Mouse (Mus musculus) C2C12 (cell line): ENCODE measurements at regions not wholly inside any gene's neighbourhood (a gene's known extent, or its start where the extent isn't known, plus 50 kb on each side); places are given as distances from the start of the nearest gene placed in this dataset.

Experiments used
- H3K27me3 ChIP-seq: one replicate; pipeline ENCODE4 v1.6.1; 2011; ENCODE audit not compliant: control insufficient read depth, insufficient read depth, insufficient read length
- H3K36me3 ChIP-seq: one replicate; pipeline ENCODE4 v1.6.1; 2011; ENCODE audit not compliant: control insufficient read depth, insufficient read depth
- H3K4me3 ChIP-seq: one replicate; pipeline ENCODE4 v1.5.1; 2011; ENCODE audit warnings: mild to moderate bottlenecking, control low read depth; ENCODE audit not compliant: poor library complexity, insufficient read depth, severe bottlenecking
- H3K79me2 ChIP-seq: one replicate; pipeline ENCODE4 v1.6.1; 2011; ENCODE audit not compliant: control insufficient read depth, insufficient read depth
- H3K79me3 ChIP-seq: one replicate; pipeline ENCODE4 v1.6.1; 2011; ENCODE audit warnings: low read depth, control low read depth
- H3ac ChIP-seq: one replicate; pipeline ENCODE3; 2011; ENCODE audit warnings: low read depth; ENCODE audit not compliant: control insufficient read depth, insufficient read length
- CEBPB ChIP-seq: IDR thresholded peaks from one replicate; pipeline ENCODE4 v1.6.1; 2011; ENCODE audit warnings: low read depth, mild to moderate bottlenecking, control low read depth, moderate library complexity
- CTCF ChIP-seq: IDR thresholded peaks from one replicate; pipeline ENCODE4 v1.5.1; 2011; ENCODE audit not compliant: control insufficient read depth, insufficient read depth, insufficient read length
- FOSL1 ChIP-seq: IDR thresholded peaks from one replicate; pipeline ENCODE4 v1.8.0; 2011; ENCODE audit warnings: mild to moderate bottlenecking, low read length; ENCODE audit not compliant: poor library complexity, insufficient read depth, severe bottlenecking
- MAX ChIP-seq: IDR thresholded peaks from one replicate; pipeline ENCODE4 v1.6.1; 2011; ENCODE audit warnings: mild to moderate bottlenecking, control low read depth
- MYOD1 ChIP-seq: IDR thresholded peaks from one replicate; pipeline ENCODE4 v1.6.1; 2011; ENCODE audit warnings: low read depth; ENCODE audit not compliant: control insufficient read depth, insufficient read length
- MYOG ChIP-seq: IDR thresholded peaks from one replicate; pipeline ENCODE4 v1.6.1; 2011; ENCODE audit not compliant: control insufficient read depth, insufficient read length; ENCODE audit errors: extremely low read depth
- USF1 ChIP-seq: IDR thresholded peaks from one replicate; pipeline ENCODE4 v1.6.1; 2011; ENCODE audit warnings: low read depth, mild to moderate bottlenecking, control low read depth, moderate library complexity

DNA sequence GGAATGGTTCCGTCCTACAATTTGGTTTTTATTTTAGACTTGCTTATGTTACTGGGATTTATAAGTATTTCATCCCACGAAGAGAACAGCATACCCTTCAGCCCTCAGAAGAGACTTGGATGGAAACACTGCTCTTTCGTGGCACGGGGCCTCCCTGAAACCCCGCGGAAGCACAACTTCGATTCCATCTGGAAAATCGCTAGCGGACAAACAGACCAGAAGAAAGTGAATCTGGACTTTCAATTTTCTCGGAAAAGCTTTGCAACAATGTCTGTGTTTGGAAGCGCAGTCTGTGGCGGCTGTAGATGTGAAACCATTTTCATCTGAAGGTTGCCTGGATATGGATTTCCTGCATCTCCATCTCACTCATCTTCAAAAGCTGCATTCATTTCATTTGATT is 308.7 kb downstream of the Ankrd50 start:
- no peaks in the 10 kb centered on the region for H3K36me3 ChIP-seq
- no peak overlapping the region for H3K4me3 ChIP-seq
- H3K27me3 ChIP-seq: no peaks in the 10 kb centered on the region
- no peaks in the 10 kb centered on the region for H3K79me3 ChIP-seq
- H3ac ChIP-seq: no peak overlapping the region
- no peak for TF ChIP-seq CEBPB
- no peak for TF ChIP-seq CTCF
- TF ChIP-seq USF1: no peak
- TF ChIP-seq MAX: no peak
- no peak for TF ChIP-seq MYOD1
- TF ChIP-seq FOSL1: no peak
- TF ChIP-seq MYOG: no peak
- no peaks in the 10 kb centered on the region for H3K79me2 ChIP-seq

DNA sequence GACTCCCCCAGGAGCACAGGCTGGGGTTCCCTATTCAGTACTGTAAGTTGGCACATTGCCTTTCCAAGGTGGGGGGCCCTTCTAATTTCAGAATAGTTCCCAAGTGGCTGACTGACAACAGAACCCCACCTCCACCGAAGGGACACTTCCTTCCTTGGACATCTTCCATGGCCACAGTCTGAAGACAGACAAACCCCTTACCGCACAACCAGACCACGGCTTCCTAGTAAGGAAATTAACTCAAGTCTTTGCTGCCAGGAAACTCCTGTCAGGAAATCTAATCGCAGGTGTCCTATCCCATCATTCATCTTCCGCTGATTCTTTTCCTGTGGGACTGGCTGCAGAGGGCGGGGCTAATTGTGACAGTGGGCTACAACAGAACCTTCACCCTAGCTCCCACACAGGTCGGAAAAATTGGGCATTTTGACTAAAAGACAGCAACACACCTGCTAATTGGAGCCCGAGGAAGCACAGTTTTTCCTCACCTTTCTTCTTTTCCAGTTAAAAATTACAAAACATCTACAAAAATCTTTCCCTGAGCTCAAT is 309.8 kb downstream of the Ankrd50 start:
- Histone ChIP-seq H3K27me3 (no peaks in the 10 kb centered on the region), H3K4me3 (no peak overlapping the region), H3K79me3 (no peaks in the 10 kb centered on the region), H3K36me3 (no peaks in the 10 kb centered on the region), H3K79me2 (no peaks in the 10 kb centered on the region), H3ac (no peak overlapping the region)
- no peak for TF ChIP-seq MYOD1
- TF ChIP-seq FOSL1: no peak
- no peak for TF ChIP-seq USF1
- TF ChIP-seq CEBPB: no peak
- no peak for TF ChIP-seq MAX
- TF ChIP-seq CTCF: no peak
- TF ChIP-seq MYOG: no peak

DNA sequence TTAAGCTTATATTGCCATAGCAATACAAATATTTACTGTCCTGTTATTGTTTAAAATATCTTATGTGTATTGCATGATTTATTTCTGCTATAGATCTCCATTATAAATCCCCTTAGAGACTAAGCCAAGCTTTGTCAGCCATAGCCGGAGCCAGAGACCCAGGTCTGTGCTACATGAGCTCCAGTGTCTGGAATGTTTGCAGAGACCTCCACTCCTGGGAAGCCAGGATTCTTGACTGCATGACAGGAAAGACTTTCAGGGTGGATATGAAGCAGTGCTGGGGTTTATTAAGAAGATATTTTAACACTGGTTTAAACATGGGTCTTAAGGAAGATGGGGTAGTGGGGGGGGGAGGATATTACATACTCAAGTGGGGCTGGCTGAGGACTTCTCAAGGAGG is 332.2 kb downstream of the Ankrd50 start:
- no peaks in the 10 kb centered on the region for H3K36me3 ChIP-seq
- no peaks in the 10 kb centered on the region for H3K79me2 ChIP-seq
- no peak overlapping the region for H3K4me3 ChIP-seq
- TF ChIP-seq MYOG (no peak), CTCF (no peak), MAX (no peak)
- no peaks in the 10 kb centered on the region for H3K27me3 ChIP-seq
- H3K79me3 ChIP-seq: no peaks in the 10 kb centered on the region
- H3ac ChIP-seq: no peak overlapping the region

DNA sequence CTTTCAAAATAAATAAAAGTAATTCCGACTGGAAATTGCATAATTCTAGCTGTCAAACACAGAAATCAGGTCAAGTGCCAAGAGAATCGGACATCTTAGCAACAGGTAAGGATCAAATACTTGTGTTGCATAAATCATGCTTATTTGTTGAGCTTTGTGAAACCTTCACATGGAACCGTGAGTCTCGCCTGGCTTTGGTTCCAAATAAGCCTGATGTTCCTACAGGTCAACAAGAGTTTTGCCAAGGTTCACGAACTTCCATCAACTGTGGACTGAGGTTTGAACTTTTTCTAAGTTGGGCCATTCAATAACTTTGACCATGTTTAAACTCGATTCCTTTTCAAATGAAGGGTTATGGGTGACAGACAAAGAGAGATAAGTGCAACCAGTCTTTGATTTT is 332.8 kb downstream of the Ankrd50 start:
- Histone ChIP-seq H3K4me3 (no peak overlapping the region), H3K27me3 (no peaks in the 10 kb centered on the region), H3K79me3 (no peaks in the 10 kb centered on the region), H3K79me2 (no peaks in the 10 kb centered on the region), H3K36me3 (no peaks in the 10 kb centered on the region), H3ac (no peak overlapping the region)
- TF ChIP-seq FOSL1 (no peak), MAX (no peak), USF1 (no peak), MYOD1 (no peak), CTCF (no peak), MYOG (no peak), CEBPB (no peak)

DNA sequence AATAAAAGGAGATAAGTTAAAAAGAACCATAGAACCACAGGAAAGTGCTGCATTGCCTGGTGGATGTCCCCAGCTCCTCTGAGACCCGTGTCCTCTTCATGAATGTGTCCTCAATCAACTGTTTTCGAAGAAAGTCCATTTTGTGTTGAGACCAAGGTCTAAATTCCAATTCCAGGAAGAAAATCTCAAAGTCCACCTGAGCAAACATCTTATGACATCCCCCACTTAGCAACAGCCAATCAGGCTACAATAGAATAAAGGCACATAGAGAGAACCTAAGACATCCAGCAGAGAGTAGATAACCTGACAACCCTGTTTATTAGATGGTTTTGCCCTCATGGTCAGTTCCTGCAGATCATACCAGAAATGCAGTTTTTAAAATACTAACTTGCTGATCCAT is 338.0 kb downstream of the Ankrd50 start:
- Histone ChIP-seq H3K79me2 (no peaks in the 10 kb centered on the region), H3K4me3 (no peak overlapping the region), H3K79me3 (no peaks in the 10 kb centered on the region), H3K36me3 (no peaks in the 10 kb centered on the region), H3K27me3 (no peaks in the 10 kb centered on the region), H3ac (no peak overlapping the region)
- no peak for TF ChIP-seq FOSL1

DNA sequence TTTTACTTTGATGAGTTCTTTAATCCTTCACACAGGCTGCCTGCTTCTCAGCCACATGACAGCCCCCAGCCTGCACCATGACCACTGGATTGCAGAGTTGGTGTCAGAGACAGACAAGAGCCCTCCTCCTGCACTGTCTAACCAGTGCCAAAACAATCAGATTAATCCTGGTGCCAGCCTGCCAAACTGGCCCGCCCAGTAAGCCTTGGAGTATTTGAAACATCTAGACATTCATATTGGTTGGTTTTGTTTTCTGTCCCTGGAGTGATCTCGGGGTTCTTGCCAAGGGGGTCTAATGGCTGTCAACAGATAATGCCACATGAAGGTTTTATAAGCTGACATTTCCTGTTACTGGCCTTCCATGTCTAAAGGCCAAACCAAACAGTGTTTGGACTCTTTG is 339.2 kb downstream of the Ankrd50 start:
- H3K4me3 ChIP-seq: no peak overlapping the region
- H3ac ChIP-seq: no peak overlapping the region
- H3K27me3 ChIP-seq: no peaks in the 10 kb centered on the region
- no peak for TF ChIP-seq FOSL1
- no peak for TF ChIP-seq MYOG
- TF ChIP-seq MAX: no peak
- no peak for TF ChIP-seq CEBPB
- no peak for TF ChIP-seq CTCF
- no peaks in the 10 kb centered on the region for H3K79me3 ChIP-seq
- H3K36me3 ChIP-seq: no peaks in the 10 kb centered on the region
- H3K79me2 ChIP-seq: no peaks in the 10 kb centered on the region
